Mouse (Mus musculus): ENCODE measurements around the gene Sh2d1b1. TPM values are rescaled to one million over a fixed set of nuclear protein-coding genes. Genes with fewer than 3 reads are reported as not detected.
A peak's percentile ranks its signal among the peaks of the same experiment; 100 is the strongest.

Gene Sh2d1b1
- polyA plus RNA-seq, 1 experiment from 2014 or later, result 0.18 TPM

GRCm38 (mm10) chr1:170306232-170306631 is 29.1 kb downstream of the Sh2d1b1 start, which contains the start of gene Gm7694:
Gm7694 (minus strand) TSS chr1:170306332.
- Histone ChIP-seq H3K27ac (replicated peaks) (no peak within 1 kb of the TSS), H3K36me3 (ENCODE audit: control insufficient read depth, insufficient read depth, low read length) (no peaks in the 10 kb centered on the region), H3K9me3 (ENCODE audit: control insufficient read depth, low read length) (no peaks in the 10 kb centered on the region), H3K4me3 (ENCODE audit: low read depth, low read length) (no peak within 1 kb of the TSS), H3K4me2 (replicated peaks; ENCODE audit: low read depth) (no peak within 1 kb of the TSS), H3K27me3 (ENCODE audit: control insufficient read depth, insufficient read depth, low read length) (no peaks in the 10 kb centered on the region), H3K9ac (ENCODE audit: low read length) (no peak within 1 kb of the TSS), H3K4me1 (replicated peaks; ENCODE audit: control insufficient read depth, insufficient read depth) (no peaks in the 10 kb centered on the region)
- ATAC-seq (ENCODE audit: low FRiP score, low TSS enrichment) (no peak), DNase-seq (ENCODE audit: low spot score) (no peak)
- WGBS, result 93% methylated on average over 4 of the region's 4 CpGs
- no peak for TF ChIP-seq EP300 (optimal IDR thresholded peaks at IDR 0.05)
- no peak for TF ChIP-seq CTCF (IDR thresholded peaks at IDR 0.05; ENCODE audit: low read depth)

GRCm38 (mm10) chr1:170308503-170308902 is 31.4 kb downstream of the Sh2d1b1 start, which contains the start of gene Spata46:
Spata46 (plus strand) TSS chr1:170308803.
- no peaks in the 10 kb centered on the region for H3K9me3 ChIP-seq (ENCODE audit: control insufficient read depth, low read length)
- no peak for ATAC-seq (ENCODE audit: low FRiP score, low TSS enrichment)
- no peak within 1 kb of the TSS for H3K4me3 ChIP-seq (ENCODE audit: low read depth, low read length)
- H3K27me3 ChIP-seq (ENCODE audit: control insufficient read depth, insufficient read depth, low read length), result no peaks in the 10 kb centered on the region
- WGBS, result 86% methylated on average over 4 of the region's 4 CpGs
- no peak for TF ChIP-seq EP300 (optimal IDR thresholded peaks at IDR 0.05)
- DNase-seq (ENCODE audit: low spot score), result no peak
- H3K4me1 ChIP-seq (replicated peaks; ENCODE audit: control insufficient read depth, insufficient read depth), result no peaks in the 10 kb centered on the region
- no peak within 1 kb of the TSS for H3K9ac ChIP-seq (ENCODE audit: low read length)
- H3K36me3 ChIP-seq (ENCODE audit: control insufficient read depth, insufficient read depth, low read length), result no peaks in the 10 kb centered on the region
- no peak within 1 kb of the TSS for H3K4me2 ChIP-seq (replicated peaks; ENCODE audit: low read depth)
- H3K27ac ChIP-seq (replicated peaks), result no peak within 1 kb of the TSS

GRCm38 (mm10) chr1:170311431-170311830 is 34.3 kb downstream of the Sh2d1b1 start:
- no peak for DNase-seq (ENCODE audit: low spot score)
- no peak overlapping the region for H3K27ac ChIP-seq (replicated peaks)
- no peak for ATAC-seq (ENCODE audit: low FRiP score, low TSS enrichment)
- WGBS, result 79% methylated on average over 6 of the region's 6 CpGs
- H3K9ac ChIP-seq (ENCODE audit: low read length), result no peak overlapping the region
- no peaks in the 10 kb centered on the region for H3K36me3 ChIP-seq (ENCODE audit: control insufficient read depth, insufficient read depth, low read length)
- no peak overlapping the region for H3K4me3 ChIP-seq (ENCODE audit: low read depth, low read length)
- TF ChIP-seq CTCF (IDR thresholded peaks at IDR 0.05; ENCODE audit: low read depth), result no peak
- no peak for TF ChIP-seq EP300 (optimal IDR thresholded peaks at IDR 0.05)
- no peak overlapping the region for H3K4me2 ChIP-seq (replicated peaks; ENCODE audit: low read depth)
- H3K27me3 ChIP-seq (ENCODE audit: control insufficient read depth, insufficient read depth, low read length), result no peaks in the 10 kb centered on the region
- H3K4me1 ChIP-seq (replicated peaks; ENCODE audit: control insufficient read depth, insufficient read depth), result no peaks in the 10 kb centered on the region
- H3K9me3 ChIP-seq (ENCODE audit: control insufficient read depth, low read length), result no peaks in the 10 kb centered on the region

GRCm38 (mm10) chr1:170322046-170322445 is 44.9 kb downstream of the Sh2d1b1 start:
- Histone ChIP-seq H3K27me3 (ENCODE audit: control insufficient read depth, insufficient read depth, low read length) (no peaks in the 10 kb centered on the region), H3K36me3 (ENCODE audit: control insufficient read depth, insufficient read depth, low read length) (no peaks in the 10 kb centered on the region; the same call in 1 of the 2 replicates), H3K4me2 (replicated peaks; ENCODE audit: low read depth) (no peak overlapping the region), H3K27ac (replicated peaks) (no peak overlapping the region), H3K4me1 (replicated peaks; ENCODE audit: control insufficient read depth, insufficient read depth) (no peaks in the 10 kb centered on the region), H3K4me3 (ENCODE audit: low read depth, low read length) (no peak overlapping the region), H3K9ac (ENCODE audit: low read length) (no peak overlapping the region), H3K9me3 (ENCODE audit: control insufficient read depth, low read length) (no peaks in the 10 kb centered on the region)
- ATAC-seq (ENCODE audit: low FRiP score, low TSS enrichment) (no peak), DNase-seq (ENCODE audit: low spot score) (no peak)
- TF ChIP-seq CTCF (IDR thresholded peaks at IDR 0.05; ENCODE audit: low read depth) (no peak), EP300 (optimal IDR thresholded peaks at IDR 0.05) (no peak)
- WGBS, result 80% methylated on average over 2 of the region's 2 CpGs

- DNase-seq (ENCODE audit: low spot score) (no peak), ATAC-seq (ENCODE audit: low FRiP score, low TSS enrichment) (no peak)
- no peak overlapping the region for H3K9ac ChIP-seq (ENCODE audit: low read length)
- no peak for TF ChIP-seq EP300 (optimal IDR thresholded peaks at IDR 0.05)
- TF ChIP-seq CTCF (IDR thresholded peaks at IDR 0.05; ENCODE audit: low read depth), result no peak
- H3K27ac ChIP-seq (replicated peaks), result no peak overlapping the region
- H3K27me3 ChIP-seq (ENCODE audit: control insufficient read depth, insufficient read depth, low read length), result no peaks in the 10 kb centered on the region
- H3K4me2 ChIP-seq (replicated peaks; ENCODE audit: low read depth), result no peak overlapping the region
- no peaks in the 10 kb centered on the region; the same call in 1 of the 2 replicates for H3K36me3 ChIP-seq (ENCODE audit: control insufficient read depth, insufficient read depth, low read length)
- no peaks in the 10 kb centered on the region for H3K4me1 ChIP-seq (replicated peaks; ENCODE audit: control insufficient read depth, insufficient read depth)
- H3K9me3 ChIP-seq (ENCODE audit: control insufficient read depth, low read length), result no peaks in the 10 kb centered on the region
- no peak overlapping the region for H3K4me3 ChIP-seq (ENCODE audit: low read depth, low read length)
- WGBS, result 89% methylated on average over 10 of the region's 10 CpGs
Measured at GRCm38 (mm10) chr1:170323001-170323400, 45.9 kb downstream of the Sh2d1b1 start.

- no peak overlapping the region for H3K4me3 ChIP-seq (ENCODE audit: low read depth, low read length)
- no peaks in the 10 kb centered on the region for H3K4me1 ChIP-seq (replicated peaks; ENCODE audit: control insufficient read depth, insufficient read depth)
- H3K4me2 ChIP-seq (replicated peaks; ENCODE audit: low read depth), result no peak overlapping the region
- ATAC-seq (ENCODE audit: low FRiP score, low TSS enrichment) (peak; percentile 64), DNase-seq (ENCODE audit: low spot score) (no peak)
- no peaks in the 10 kb centered on the region for H3K36me3 ChIP-seq (ENCODE audit: control insufficient read depth, insufficient read depth, low read length)
- TF ChIP-seq EP300 (optimal IDR thresholded peaks at IDR 0.05), result no peak
- H3K9ac ChIP-seq (ENCODE audit: low read length), result no peak overlapping the region
- H3K9me3 ChIP-seq (ENCODE audit: control insufficient read depth, low read length), result no peaks in the 10 kb centered on the region
- WGBS, result 74% methylated on average over 1 of the region's 1 CpGs
- H3K27me3 ChIP-seq (ENCODE audit: control insufficient read depth, insufficient read depth, low read length), result no peaks in the 10 kb centered on the region
- H3K27ac ChIP-seq (replicated peaks), result no peak overlapping the region
Measured at GRCm38 (mm10) chr1:170324312-170324711, 47.2 kb downstream of the Sh2d1b1 start.
